Mouse (Mus musculus) left cerebral cortex, adult 8-10 months (tissue): ENCODE measurements around the gene Def8. TPM values are rescaled to one million over a fixed set of nuclear protein-coding genes. Genes with fewer than 3 reads are reported as not detected.

Source experiments
- DNase-seq, 2 experiments: peaks; one replicate each; pipeline ENCODE4 v3.0.0; 2022; ENCODE audit warnings: low spot score in 2 of 2
- total RNA-seq, 4 experiments: library from RNA; stranded (reverse); gene quantifications; 2 replicates each; pipeline ENCODE4 v1.2.4; 2022

Def8 gene
- total RNA-seq: 10 to 100 TPM; 54.1 to 61.0 (median 57.0) TPM

DNA sequence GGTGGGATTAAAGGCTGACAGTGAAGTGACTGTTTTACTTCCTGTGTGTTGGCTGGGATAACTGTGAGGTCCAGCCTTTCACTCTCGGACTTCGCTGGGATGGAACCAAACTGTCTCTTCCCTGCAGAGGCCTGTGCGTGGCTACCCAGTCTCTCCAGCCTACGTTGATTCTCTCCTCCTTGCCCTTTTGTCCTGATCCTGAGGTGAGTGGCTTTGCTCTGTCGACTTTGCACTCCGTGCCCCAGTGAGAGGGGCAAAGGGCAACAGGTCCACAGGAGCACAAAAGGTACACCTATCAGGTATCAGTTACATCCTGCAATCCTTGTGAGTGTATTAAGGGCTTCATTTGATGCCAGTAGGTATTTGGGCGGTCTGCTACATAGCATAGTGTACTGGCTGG, at the start of gene Def8:
Gene Def8 (plus strand): TSS at position 87 of the 400 bp plus-strand sequence.
- no peak for DNase-seq

DNA sequence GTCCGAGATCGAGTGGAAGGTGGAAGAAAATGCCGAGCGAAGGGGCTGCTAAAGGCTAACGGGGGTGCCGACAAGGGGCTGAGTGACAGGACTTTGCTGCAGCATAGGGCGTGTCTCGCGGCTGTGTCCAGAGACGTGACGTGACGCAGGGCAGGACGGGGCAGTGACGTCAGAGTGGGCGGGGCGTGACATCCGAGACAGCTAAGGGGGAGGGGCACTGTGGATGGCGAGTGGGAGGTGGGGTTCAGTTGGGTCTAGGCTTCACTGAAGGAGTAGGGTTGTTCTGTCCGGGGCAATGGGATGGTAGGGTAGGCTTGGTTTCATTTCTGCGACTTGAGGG, 49.1 kb upstream of the Def8 start:
- peak; percentile 89 to 90 for DNase-seq

DNA sequence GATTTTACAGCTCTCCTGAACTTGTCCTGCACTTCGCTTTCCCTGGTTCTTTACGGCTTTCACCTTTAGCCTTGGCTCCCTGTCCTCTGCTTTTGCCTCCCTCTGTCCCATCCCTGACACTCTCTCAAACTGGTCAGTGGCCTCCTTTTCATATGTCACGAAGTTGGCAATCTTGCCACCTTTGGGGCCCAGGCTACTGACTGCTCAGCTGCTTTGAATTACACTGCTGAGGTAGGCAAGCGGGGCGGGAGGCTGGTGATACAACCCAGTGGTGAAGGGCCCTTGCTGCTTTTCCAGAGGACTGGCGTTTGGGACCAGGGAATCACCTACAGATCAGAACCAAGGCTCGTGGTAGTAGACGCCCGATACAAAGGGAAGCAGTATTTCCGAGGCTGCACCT, 47.6 kb upstream of the Def8 start:
- no peak for DNase-seq

DNA sequence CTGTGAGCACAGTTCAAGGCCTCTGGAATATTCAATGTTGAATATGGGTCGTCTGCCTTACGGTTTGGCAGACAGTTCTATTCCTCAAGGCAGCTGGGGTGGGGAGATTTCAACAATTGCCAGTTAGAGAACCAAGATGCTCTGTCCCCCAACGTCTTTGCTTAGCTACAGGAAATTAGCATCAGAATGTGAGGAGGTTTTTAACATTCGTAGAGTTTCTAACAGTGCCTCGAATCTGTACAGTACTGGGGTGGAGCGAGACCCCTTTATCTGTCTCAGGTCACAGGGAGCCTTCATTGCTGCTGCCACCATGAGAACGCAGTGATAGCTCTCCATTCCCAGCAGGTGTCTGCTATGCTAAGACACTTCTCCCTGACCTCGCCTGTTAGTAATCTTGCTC, 47.2 kb upstream of the Def8 start:
- no peak for DNase-seq

DNA sequence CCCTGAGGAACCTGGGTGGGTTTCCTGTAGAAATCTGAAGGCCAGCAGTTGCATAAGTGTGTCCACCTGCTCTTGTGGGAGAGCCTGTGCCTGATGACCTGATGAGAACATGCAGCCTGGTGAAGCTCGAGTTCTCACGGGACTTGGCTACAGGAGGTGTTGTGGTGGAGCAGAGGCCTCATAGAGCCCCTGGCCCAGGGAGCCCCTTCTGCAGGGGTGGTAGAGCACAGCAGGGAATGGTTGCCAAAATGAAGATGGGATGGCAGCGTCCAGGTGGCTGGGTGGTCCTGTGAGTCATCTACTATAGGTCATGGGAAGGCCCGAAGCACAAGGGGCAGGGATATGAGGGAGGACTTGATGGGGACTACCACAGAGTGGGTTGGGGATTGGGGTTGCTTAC, 41.6 kb upstream of the Def8 start:
- no peak for DNase-seq

DNA sequence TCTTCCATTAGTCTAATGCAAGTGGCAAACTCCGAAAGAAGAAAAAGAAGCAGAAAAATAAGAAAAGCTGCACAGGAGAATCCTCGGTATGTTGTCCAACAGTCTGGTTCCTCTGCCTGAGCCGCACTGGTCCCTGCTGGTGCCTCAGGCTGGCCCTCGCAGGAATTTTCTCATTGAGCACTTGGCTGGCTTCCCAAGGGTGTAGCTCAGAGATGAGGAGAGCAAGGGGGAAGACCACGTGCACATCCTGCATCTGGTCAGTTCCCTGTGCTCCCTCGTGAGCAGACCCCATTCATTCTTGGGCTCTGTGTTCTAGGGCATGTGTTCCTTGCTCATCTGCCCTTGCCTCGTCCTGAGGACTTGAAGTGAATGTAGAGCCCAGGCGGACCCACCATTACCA, 40.8 kb upstream of the Def8 start:
- DNase-seq: no peak

DNA sequence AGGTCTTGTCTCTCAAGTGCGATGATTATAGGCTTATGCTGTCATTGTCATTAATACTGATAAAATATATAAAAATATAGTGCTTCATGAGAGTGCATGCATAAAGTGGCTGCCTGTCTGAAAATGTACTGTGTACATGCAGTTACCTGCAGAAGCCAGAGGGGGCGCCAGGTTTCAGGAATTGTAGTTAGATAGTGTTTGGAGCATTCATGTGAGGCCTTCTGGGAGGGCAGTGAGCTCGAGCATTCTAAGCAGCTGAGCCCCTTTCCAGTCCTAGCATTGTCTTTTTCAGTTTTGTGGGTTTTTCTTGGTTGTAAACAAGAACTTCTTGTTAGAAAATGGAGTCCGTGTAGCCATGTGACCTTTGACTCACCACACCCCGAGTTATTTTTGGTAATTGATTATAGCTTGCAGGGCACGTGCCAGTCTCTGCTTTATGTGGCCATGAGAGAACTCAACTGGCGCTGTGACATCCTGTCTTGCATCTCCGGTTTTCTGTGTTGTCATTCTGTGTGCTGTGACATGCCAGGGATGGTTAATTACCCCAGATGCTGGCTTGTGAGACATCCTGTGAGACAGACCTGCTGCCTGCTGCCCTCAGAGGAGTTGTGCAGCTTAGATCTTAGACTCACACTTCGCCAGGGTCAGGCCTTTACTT, 38.3 kb upstream of the Def8 start:
- no peak for DNase-seq

DNA sequence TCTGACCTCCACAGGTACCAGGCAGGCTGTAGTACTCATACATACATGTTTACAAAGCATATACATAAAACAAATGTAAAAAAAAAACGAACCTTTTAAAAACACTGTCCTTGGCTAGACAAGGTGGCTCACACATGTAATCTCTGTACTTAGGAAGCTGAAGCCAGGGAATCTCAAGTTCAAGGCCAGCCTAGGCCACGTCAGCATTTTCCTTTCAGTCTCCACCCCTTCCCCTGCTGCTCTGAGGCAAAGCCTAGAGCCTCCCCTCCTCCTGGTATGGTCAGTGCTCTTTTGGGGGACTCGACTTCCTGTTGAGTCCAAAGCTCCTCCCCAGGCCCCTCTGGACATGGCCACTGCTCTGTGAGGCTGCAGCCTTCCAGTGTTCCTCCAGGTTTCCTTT, 36.3 kb upstream of the Def8 start:
- no peak for DNase-seq

DNA sequence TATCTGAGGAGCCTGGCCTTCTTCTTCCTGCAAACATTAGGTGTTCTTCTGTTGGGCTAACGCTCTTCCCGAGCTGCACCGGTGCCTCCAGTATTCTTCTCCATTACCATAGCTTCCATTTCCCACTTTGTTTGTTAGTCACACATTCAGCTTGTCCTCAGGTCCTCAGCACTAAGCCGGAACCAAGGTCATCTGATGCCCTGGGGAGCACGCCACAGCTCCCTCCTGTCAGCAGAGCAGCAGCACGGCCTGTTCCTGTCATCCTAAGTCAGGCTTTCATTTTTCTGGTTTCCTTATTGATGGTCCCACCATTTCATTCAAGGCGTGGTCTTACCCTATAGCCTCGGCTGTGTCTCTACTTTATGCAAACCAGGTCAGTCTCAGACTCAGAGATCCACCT, 35.5 kb upstream of the Def8 start:
- DNase-seq: no peak

DNA sequence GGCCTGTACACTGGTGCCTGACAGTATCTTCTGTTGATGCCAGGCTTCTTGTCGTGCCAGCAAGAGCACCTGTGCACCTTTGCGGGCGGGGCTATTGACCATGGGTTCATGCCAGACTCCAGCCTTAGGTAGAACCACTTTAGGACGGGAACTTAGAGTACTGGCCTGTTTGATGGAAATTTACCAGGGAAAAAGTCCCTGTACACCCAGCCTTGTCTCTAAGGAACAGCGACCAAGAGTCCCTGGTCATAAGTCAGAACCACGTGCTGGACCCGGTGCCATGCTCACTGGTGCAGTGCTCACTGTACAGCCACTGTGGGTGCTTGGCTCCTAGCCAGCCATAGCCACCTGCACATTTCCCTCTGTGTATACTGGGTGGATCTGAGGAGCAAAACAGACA, 34.3 kb upstream of the Def8 start:
- DNase-seq: no peak

DNA sequence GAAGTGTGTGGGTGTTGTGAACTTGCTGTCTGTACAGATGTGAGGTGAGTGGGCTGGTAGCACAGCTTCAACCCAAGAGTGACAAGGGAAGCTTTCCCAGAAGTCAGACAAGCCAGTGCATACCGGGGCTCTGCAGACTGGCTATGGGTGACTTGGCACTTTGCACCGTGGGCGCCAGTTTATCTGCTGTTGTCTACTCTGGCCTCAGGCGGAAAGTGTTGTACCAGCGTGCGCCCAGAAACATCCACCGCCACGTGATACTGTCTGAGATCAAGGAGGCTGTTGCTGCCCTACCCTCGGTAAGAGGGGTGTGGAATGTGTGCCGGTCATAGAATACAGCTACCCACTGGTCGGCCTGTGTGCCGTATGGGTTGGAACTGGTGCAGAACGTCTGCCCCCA, 25.0 kb upstream of the Def8 start:
- DNase-seq: no peak

DNA sequence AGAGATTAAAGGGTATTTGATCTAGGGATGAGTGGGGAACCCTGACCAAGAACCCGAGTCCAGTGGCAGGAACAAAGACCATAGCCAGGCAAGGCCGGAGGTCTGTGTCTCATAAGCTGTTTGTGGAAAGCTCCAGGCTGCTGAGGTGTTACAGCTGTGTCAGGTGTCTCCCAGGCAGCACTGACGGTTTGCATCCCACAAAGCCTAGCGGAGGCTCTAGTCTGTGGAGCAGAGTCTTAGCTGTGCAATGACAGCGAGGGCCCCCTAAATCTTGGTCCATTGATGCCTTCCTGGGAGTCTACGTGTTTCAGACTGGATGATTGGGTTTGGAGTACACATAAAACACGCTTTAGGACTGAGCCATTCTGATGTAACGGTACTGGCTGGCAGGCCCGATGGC, 21.4 kb upstream of the Def8 start:
- DNase-seq: no peak

DNA sequence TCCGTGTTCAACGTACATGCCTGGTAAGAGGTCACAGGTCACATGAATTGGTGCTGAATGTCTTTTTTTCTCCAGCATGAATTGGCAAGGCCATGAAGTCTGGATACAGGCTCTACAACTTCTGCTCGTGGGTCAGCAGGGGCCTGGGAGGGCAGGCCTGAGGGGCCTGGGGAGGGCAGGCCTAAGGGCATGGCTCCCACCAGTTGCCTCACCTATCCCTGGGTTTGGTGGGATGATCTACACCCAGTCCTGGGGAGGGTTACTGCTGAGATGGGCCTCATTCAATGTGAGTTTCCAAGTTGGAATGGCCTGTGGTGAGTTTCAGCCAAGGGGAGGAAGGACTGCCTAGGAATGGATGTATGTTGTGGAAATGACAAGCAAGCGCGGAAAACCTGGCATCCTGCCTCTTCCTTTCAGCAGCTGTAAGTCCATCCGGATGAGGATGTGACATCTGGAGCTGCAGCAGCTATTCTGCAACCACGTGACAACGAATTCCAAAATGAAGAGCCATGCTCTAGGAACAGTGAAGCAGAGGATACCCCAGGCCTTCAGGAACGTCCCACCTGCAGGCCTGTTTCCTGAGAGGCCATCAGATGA, 20.5 kb upstream of the Def8 start:
- DNase-seq: no peak

DNA sequence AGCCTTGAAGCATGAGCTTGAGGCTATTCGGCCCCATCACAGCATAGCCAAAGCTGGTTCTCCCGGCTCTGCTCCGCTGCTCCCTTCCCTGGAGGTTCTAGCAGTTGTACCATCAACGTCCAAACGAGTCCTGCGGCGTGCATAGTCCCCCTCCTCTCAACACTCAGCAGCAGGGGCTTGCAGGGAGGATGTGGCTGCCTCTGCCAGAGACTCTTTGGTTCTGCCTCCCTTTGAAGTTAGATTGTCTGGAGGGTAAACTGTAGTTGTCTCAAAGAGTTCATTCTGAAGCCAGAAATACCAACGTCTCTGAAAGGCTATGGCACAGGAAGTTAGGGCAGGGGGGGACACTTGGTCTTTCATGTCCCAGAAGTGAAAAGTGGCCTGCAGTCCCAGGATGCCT, 18.8 kb upstream of the Def8 start:
- DNase-seq: no peak

DNA sequence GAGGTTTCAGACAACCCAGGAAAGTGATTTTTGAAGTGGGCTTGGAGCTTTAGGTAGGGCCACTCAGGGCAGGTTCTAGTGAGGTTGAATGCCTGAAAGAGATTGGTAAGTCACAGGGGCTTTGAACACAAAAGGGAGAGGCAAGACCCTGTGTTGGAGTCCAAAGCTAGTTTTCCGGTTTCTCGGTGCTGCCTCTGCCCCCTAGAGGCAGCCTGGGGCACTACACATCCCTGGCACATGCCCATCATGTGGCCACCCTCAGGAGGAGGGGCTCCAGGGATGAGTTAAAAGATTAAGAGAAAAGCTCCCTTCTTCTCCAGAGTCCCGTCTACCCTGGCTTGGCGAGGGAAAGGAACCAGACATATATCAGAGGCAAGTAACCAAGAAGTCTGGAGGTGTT, 16.5 kb upstream of the Def8 start, which contains the start of gene Mc1r:
Gene Mc1r (plus strand): TSS at position 322 of the 400 bp plus-strand sequence.
- no peak for DNase-seq

DNA sequence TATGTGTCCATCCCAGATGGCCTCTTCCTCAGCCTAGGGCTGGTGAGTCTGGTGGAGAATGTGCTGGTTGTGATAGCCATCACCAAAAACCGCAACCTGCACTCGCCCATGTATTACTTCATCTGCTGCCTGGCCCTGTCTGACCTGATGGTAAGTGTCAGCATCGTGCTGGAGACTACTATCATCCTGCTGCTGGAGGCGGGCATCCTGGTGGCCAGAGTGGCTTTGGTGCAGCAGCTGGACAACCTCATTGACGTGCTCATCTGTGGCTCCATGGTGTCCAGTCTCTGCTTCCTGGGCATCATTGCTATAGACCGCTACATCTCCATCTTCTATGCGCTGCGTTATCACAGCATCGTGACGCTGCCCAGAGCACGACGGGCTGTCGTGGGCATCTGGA, 15.7 kb upstream of the Def8 start:
- DNase-seq: no peak

DNA sequence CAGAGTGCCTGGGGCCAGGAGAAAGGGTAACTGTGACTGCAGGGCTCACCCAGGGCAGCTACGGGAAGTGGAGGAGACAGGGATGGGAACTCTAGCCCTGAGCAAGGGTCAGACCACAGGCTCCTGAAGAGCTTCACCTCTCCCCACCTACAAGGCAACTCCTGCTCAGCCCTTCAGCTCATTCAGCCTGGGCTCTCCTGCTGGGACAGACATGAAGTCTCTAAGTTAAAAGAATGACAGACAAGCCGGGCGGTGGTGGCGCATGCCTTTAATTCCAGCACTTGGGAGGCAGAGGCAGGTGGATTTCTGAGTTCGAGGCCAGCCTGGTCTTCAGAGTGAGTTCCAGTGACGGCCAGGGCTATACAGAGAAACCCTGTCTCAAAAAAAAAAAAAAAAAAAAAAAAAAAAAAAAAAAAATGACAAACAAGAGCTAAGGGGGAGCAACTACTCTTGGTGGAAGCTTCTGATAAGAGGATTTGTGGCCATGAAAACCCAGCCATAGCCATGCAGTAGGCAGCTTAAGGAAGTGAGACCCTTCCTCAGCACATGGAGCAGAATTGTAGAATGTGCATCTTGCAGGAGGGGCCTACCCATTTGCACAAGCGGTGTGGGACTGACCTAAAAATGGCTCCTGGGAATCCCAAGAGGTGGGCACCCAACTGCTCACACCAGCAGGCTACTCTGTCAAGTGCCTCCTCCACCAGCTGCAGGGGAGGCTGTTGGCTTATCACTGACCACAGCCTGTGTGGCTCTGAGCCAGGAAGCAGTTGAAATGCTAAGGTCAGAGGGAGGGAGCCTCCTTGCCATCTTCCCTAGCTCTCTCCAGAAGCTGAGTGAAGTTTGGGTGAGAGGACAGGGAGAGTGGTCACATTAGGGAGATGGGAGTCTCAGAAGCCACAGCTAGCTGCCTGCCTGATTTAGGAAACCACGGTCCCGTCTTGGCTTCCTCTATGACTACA, 14.5 kb upstream of the Def8 start:
- DNase-seq: no peak

DNA sequence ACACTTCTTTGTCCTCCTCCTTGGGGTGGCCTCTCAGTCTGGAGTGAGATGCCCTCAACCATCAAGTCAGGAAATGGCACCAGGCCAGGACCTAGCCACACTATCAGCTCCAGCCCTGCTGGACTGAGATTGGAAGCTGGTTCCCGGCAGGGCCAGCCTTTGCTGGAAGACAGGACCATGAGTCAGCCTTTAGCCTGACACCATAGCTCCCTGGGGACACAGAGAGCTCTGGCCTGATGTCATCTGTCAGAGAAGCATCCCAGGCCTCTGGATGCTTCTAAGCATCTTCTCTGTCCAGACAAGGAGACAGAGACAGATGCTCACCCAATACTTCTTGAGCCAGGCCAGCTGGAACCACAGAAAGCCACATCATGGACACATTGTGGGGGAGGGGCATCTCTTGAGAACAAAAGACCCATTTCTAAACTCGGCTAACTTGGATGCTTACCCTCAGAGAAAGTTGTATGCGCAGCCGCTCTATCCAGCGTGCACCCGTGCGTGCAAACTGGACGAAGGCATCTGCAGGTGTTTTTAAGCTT, 13.2 kb upstream of the Def8 start:
- no peak for DNase-seq

DNA sequence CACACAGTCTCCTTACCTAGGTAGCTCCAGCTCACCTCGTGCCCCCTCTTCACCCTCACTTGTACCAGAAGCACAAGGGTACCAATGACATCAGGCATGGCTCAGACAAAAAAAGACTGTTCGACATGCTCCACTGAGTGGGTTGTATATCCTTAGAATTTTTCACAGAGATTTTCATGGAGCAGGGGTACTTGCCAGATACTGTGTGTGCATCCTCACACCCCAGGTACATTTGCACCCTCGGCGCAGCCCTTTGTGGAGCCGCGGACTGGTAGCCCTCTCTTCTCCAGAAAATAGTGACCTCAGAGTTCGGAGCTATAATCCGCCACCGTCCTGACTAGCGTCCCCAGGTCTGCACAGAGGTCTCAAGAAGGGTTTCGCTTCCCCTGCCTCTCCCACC, 12.5 kb upstream of the Def8 start:
- no peak for DNase-seq

DNA sequence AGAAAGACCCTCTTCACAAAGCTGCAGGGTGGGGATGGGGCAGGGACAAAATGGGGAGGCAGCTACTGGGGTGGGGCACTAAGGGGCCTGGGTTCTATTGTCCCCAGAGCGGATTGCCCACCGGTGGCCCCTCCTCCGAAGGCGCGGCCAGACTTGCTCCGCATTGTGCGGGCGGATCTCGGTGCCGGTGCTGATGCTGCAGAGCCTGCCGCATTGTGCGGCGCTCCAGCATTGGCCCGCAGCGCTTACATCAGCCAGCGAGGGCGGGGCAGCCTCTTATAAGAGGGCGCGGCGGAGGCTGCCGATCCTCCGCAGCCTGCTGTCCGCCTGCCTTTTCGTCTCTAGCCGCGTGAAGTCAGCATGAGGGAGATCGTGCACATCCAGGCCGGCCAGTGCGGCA, 12.1 kb upstream of the Def8 start, which contains the start of gene Tubb3:
Gene Tubb3 (plus strand): TSS at position 179 of the 400 bp plus-strand sequence.
- DNase-seq: peak; percentile 86 to 91

DNA sequence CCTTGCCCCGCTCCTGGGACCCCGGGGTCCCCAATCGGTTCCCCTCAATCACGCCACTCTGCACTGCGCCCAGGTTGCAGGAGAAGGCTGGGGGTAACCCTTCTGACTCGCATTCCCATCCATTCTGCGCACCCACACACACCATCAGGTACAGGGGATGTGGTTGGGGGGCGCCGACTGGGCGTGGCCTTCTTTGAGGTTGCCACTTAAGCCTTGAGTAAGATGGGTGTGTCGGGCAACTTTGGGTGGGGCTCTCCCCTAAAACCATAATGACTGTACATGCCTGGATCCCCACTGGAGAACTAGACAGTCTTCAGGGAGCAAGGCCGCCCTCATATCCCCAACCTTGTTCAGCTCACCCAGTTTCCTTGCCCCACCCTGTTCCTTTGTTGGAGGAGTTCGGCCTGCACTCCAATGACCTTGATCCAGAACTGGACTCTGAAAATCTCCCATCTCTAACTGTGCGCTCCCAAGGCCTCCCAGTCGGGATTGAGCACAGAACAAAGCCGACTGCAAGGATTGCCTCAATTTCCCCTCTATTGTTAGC, 11.5 kb upstream of the Def8 start:
- DNase-seq: no peak
